Mouse (Mus musculus) heart, postnatal 36 days (tissue): ENCODE data around the gene Large2. TPM values are rescaled to one million over a fixed set of nuclear protein-coding genes. Genes with fewer than 3 reads are reported as not detected.

Source experiments
- DNase-seq, 2 experiments: peaks; one replicate each; pipeline ENCODE4 v3.0.0; 2021 to 2022
- intact Hi-C: fragments of 180-260 bp; cut with DNase I; formaldehyde crosslinking; loops from one replicate; pipeline ENCODE4 v1.15.1; 2025
- total RNA-seq, 2 experiments: library from RNA; stranded (reverse); gene quantifications; 2 replicates each; pipeline ENCODE4 v1.2.3; 2021

Large2 gene
- total RNA-seq, 2 experiments from 2014 or later: not detected

- intact Hi-C loops: no loop called here
- no peak for DNase-seq
Observed at GRCm38 (mm10) chr2:92373437-92373813, 1.2 kb downstream of the Large2 start.

- DNase-seq: peak in 1 of 2 experiments; percentile 35
- intact Hi-C loops: no loop called here
Observed at GRCm38 (mm10) chr2:92372767-92373436, 1.8 kb downstream of the Large2 start.

GRCm38 (mm10) chr2:92371971-92372690 is 2.5 kb downstream of the Large2 start:
- DNase-seq: no peak
- intact Hi-C loops: no loop called here

GRCm38 (mm10) chr2:92370821-92371805 is 3.6 kb downstream of the Large2 start:
- DNase-seq: no peak
- intact Hi-C loops: no loop called here

GRCm38 (mm10) chr2:92370375-92370774 is 4.3 kb downstream of the Large2 start:
- intact Hi-C loops: no loop called here
- DNase-seq: no peak

GRCm38 (mm10) chr2:92367383-92368029 is 7.2 kb downstream of the Large2 start:
- DNase-seq: no peak
- intact Hi-C loops: no loop called here

- DNase-seq: no peak
- intact Hi-C loops: no loop called here
Observed at GRCm38 (mm10) chr2:92365568-92365967, 9.1 kb downstream of the Large2 start.

GRCm38 (mm10) chr2:92364086-92364485 is 10.6 kb downstream of the Large2 start:
- intact Hi-C loops: no loop called here
- DNase-seq: no peak

GRCm38 (mm10) chr2:92362571-92363228 is 12.0 kb downstream of the Large2 start:
- DNase-seq: peak in 1 of 2 experiments; percentile 1
- intact Hi-C loops: no loop called here

GRCm38 (mm10) chr2:92361795-92362194 is 12.9 kb downstream of the Large2 start:
- DNase-seq: peak in 1 of 2 experiments; percentile 1
- intact Hi-C loops: no loop called here

- intact Hi-C loops: no loop called here
- DNase-seq: peak in 1 of 2 experiments; percentile 1
Observed at GRCm38 (mm10) chr2:92360893-92361292, 13.8 kb downstream of the Large2 start.

- intact Hi-C loops: no loop called here
- no peak for DNase-seq
Observed at GRCm38 (mm10) chr2:92360186-92360823, 14.4 kb downstream of the Large2 start.

- DNase-seq: no peak
- intact Hi-C loops: no loop called here
Observed at GRCm38 (mm10) chr2:92359301-92359700, 15.4 kb downstream of the Large2 start.

- peak in 1 of 2 experiments; percentile 25 for DNase-seq
- intact Hi-C loops: no loop called here
Observed at GRCm38 (mm10) chr2:92354224-92354623, 20.4 kb downstream of the Large2 start.

GRCm38 (mm10) chr2:92353402-92353801 is 21.3 kb downstream of the Large2 start:
- intact Hi-C loops: no loop called here
- no peak for DNase-seq

- no peak for DNase-seq
- intact Hi-C loops: no loop called here
Observed at GRCm38 (mm10) chr2:92350686-92351085, 24.0 kb downstream of the Large2 start.

- intact Hi-C loops: no loop called here
- no peak for DNase-seq
Observed at GRCm38 (mm10) chr2:92349589-92350425, 24.9 kb downstream of the Large2 start.

GRCm38 (mm10) chr2:92347191-92347590 is 27.5 kb downstream of the Large2 start:
- DNase-seq: no peak
- intact Hi-C loops: no loop called here

- no peak for DNase-seq
- intact Hi-C loops: no loop called here
Observed at GRCm38 (mm10) chr2:92342418-92342817, 32.3 kb downstream of the Large2 start.
